Mouse (Mus musculus) CH12.LX (cell line): ENCODE data around the gene Map3k20. TPM values are rescaled to one million over a fixed set of nuclear protein-coding genes. Genes with fewer than 3 reads are reported as not detected.
A peak's percentile ranks its signal among the peaks of the same experiment; 100 is the strongest.

Experiments used
- DNase-seq: peaks from one replicate; pipeline ENCODE4 v3.0.0-alpha.2; 2013; ENCODE audit errors: extremely low read depth
- H3K27ac ChIP-seq: 2 replicates; pipeline ENCODE4 v1.5.1; 2012; ENCODE audit warnings: low read depth, mild to moderate bottlenecking, control low read depth, moderate library complexity; ENCODE audit not compliant: insufficient read depth
- H3K27me3 ChIP-seq: replicated peaks from 2 replicates; pipeline ENCODE3; 2012; ENCODE audit warnings: inconsistent platforms
- H3K36me3 ChIP-seq, 2 experiments: replicated peaks in 1 of 2; 2 replicates each; pipeline versions ENCODE3 to v1.6.1; 2012; ENCODE audit warnings: inconsistent platforms in 1 of 2, low read length in 1 of 2, mild to moderate bottlenecking in 1 of 2, mixed read lengths in 1 of 2, moderate library complexity in 1 of 2; ENCODE audit not compliant: control insufficient read depth in 1 of 2, insufficient read depth in 1 of 2
- H3K4me1 ChIP-seq, 2 experiments: 2 replicates each; pipeline ENCODE4 v1.6.1; 2012; ENCODE audit warnings: inconsistent platforms in 1 of 2, moderate library complexity in 1 of 2; ENCODE audit not compliant: insufficient read depth in 2 of 2, control insufficient read depth in 1 of 2
- H3K4me2 ChIP-seq: 2 replicates; pipeline ENCODE4 v1.6.1; 2012; ENCODE audit warnings: low read depth, mild to moderate bottlenecking, control low read depth; ENCODE audit not compliant: poor library complexity, insufficient read depth, severe bottlenecking
- H3K4me3 ChIP-seq, 3 experiments: fragments of 150-350 bp in 1 of 3; sonication (generic) in 1 of 3; replicated peaks in 1 of 3; 2 replicates each; pipeline versions ENCODE3 to v1.5.1; 2011 to 2012; ENCODE audit warnings: low read depth in 2 of 3, low read length in 2 of 3, mild to moderate bottlenecking in 2 of 3, moderate library complexity in 2 of 3, control low read depth in 1 of 3, improper control_type of control experiment in 1 of 3, inconsistent platforms in 1 of 3, mixed read lengths in 1 of 3; ENCODE audit not compliant: poor library complexity in 1 of 3
- H3K79me2 ChIP-seq: replicated peaks from 2 replicates; pipeline ENCODE4 v1.6.1; 2012; ENCODE audit warnings: mild to moderate bottlenecking, moderate library complexity; ENCODE audit not compliant: control insufficient read depth, poor library complexity, insufficient read depth, severe bottlenecking; ENCODE audit errors: extremely low read depth
- H3K9ac ChIP-seq: 2 replicates; pipeline ENCODE4 v1.6.1; 2012; ENCODE audit warnings: low read depth, mild to moderate bottlenecking, control low read depth, moderate library complexity; ENCODE audit not compliant: insufficient read depth
- H3K9me3 ChIP-seq: replicated peaks from 2 replicates; pipeline ENCODE3; 2012; ENCODE audit warnings: low read length, inconsistent platforms, mixed read lengths
- CHD1 ChIP-seq: IDR thresholded peaks from 2 replicates; pipeline ENCODE4 v1.6.1; 2012; ENCODE audit warnings: low read depth, low read length, improper control_type of control experiment, inconsistent platforms
- E2F4 ChIP-seq: IDR thresholded peaks from 2 replicates; pipeline ENCODE4 v1.6.1; 2011; ENCODE audit warnings: low read depth, low read length, improper control_type of control experiment; ENCODE audit not compliant: insufficient replicate concordance
- ELF1 ChIP-seq: IDR thresholded peaks from 2 replicates; pipeline ENCODE4 v1.6.1; 2014; ENCODE audit warnings: low read depth, mild to moderate bottlenecking, inconsistent platforms, low read length, improper control_type of control experiment
- EP300 ChIP-seq: IDR thresholded peaks from 2 replicates; pipeline ENCODE4 v1.6.1; 2011; ENCODE audit warnings: low read length, improper control_type of control experiment
- ETS1 ChIP-seq: conservative IDR thresholded peaks from 2 replicates; pipeline ENCODE4 v1.6.1; 2012; ENCODE audit warnings: low read depth, mild to moderate bottlenecking, inconsistent platforms, low read length, improper control_type of control experiment, moderate library complexity
- IRF4 ChIP-seq: IDR thresholded peaks from 2 replicates; pipeline ENCODE4 v1.6.1; 2014; ENCODE audit warnings: low read depth, mild to moderate bottlenecking, inconsistent platforms, low read length, improper control_type of control experiment
- JUN ChIP-seq: IDR thresholded peaks from 2 replicates; pipeline ENCODE4 v1.6.1; 2011; ENCODE audit warnings: low read depth, mild to moderate bottlenecking, low read length, improper control_type of control experiment, moderate library complexity; ENCODE audit not compliant: insufficient read depth
- JUND ChIP-seq: conservative IDR thresholded peaks from 2 replicates; pipeline ENCODE4 v1.6.1; 2011; ENCODE audit warnings: low read depth, low read length, improper control_type of control experiment
- KAT2A ChIP-seq: IDR thresholded peaks from 2 replicates; pipeline ENCODE4 v1.6.1; 2012; ENCODE audit warnings: low read length, improper control_type of control experiment, inconsistent platforms; ENCODE audit not compliant: insufficient replicate concordance
- MAFK ChIP-seq: IDR thresholded peaks from 2 replicates; pipeline ENCODE4 v1.6.1; 2011; ENCODE audit warnings: low read length, improper control_type of control experiment; ENCODE audit not compliant: insufficient replicate concordance
- MAX ChIP-seq: IDR thresholded peaks from 2 replicates; pipeline ENCODE4 v1.6.1; 2011; ENCODE audit warnings: low read length, improper control_type of control experiment
- MAZ ChIP-seq: IDR thresholded peaks from 2 replicates; pipeline ENCODE4 v1.6.1; 2012; ENCODE audit warnings: low read depth, mild to moderate bottlenecking, inconsistent platforms, low read length, improper control_type of control experiment, moderate library complexity
- MEF2A ChIP-seq: IDR thresholded peaks from 2 replicates; pipeline ENCODE4 v1.6.1; 2014; ENCODE audit warnings: low read depth, mild to moderate bottlenecking, inconsistent platforms, low read length, improper control_type of control experiment, borderline replicate concordance
- MXI1 ChIP-seq: IDR thresholded peaks from 2 replicates; pipeline ENCODE4 v1.6.1; 2011; ENCODE audit warnings: mild to moderate bottlenecking, low read depth, low read length, improper control_type of control experiment
- NELFE ChIP-seq: IDR thresholded peaks from 2 replicates; pipeline ENCODE4 v1.6.1; 2011; ENCODE audit warnings: low read depth, low read length, improper control_type of control experiment
- PAX5 ChIP-seq: IDR thresholded peaks from 2 replicates; pipeline ENCODE4 v1.6.1; 2012; ENCODE audit warnings: low read length, inconsistent platforms, mixed read lengths
- POLR2AphosphoS2 ChIP-seq: IDR thresholded peaks from 2 replicates; pipeline ENCODE4 v1.6.1; 2011; ENCODE audit warnings: low read depth, low read length, improper control_type of control experiment
- RAD21 ChIP-seq: IDR thresholded peaks from 2 replicates; pipeline ENCODE4 v1.6.1; 2011; ENCODE audit warnings: low read depth, mild to moderate bottlenecking, low read length, improper control_type of control experiment, moderate library complexity
- RCOR1 ChIP-seq: conservative IDR thresholded peaks from 2 replicates; pipeline ENCODE4 v1.6.1; 2012; ENCODE audit warnings: low read depth, mild to moderate bottlenecking, inconsistent platforms, low read length, improper control_type of control experiment
- SIN3A ChIP-seq: IDR thresholded peaks from 2 replicates; pipeline ENCODE4 v1.6.1; 2012; ENCODE audit warnings: low read length, improper control_type of control experiment, inconsistent platforms
- SMC3 ChIP-seq: IDR thresholded peaks from 2 replicates; pipeline ENCODE4 v1.6.1; 2011; ENCODE audit warnings: low read depth, low read length, improper control_type of control experiment
- TCF12 ChIP-seq: IDR thresholded peaks from 2 replicates; pipeline ENCODE4 v1.6.1; 2014; ENCODE audit warnings: low read depth, mild to moderate bottlenecking, inconsistent platforms, low read length, improper control_type of control experiment
- USF1 ChIP-seq: IDR thresholded peaks from 2 replicates; pipeline ENCODE4 v1.6.1; 2014; ENCODE audit warnings: low read depth, mild to moderate bottlenecking, inconsistent platforms, low read length, improper control_type of control experiment
- USF2 ChIP-seq: conservative IDR thresholded peaks from 2 replicates; pipeline ENCODE4 v1.6.1; 2011; ENCODE audit warnings: low read depth, low read length, improper control_type of control experiment
- ZC3H11A ChIP-seq: IDR thresholded peaks from 2 replicates; pipeline ENCODE4 v1.6.1; 2012; ENCODE audit warnings: low read depth, mild to moderate bottlenecking, inconsistent platforms, low read length, improper control_type of control experiment
- ZKSCAN1 ChIP-seq: IDR thresholded peaks from 2 replicates; pipeline ENCODE4 v1.6.1; 2012; ENCODE audit warnings: low read depth, inconsistent platforms, low read length, improper control_type of control experiment, borderline replicate concordance
- ZMIZ1 ChIP-seq: IDR thresholded peaks from 2 replicates; pipeline ENCODE4 v1.6.1; 2012; ENCODE audit warnings: low read depth, mild to moderate bottlenecking, inconsistent platforms, low read length, improper control_type of control experiment
- dilution Hi-C: fragments of 300-500 bp; cut with MboI; formaldehyde crosslinking; loops from 2 replicates; pipeline ENCODE4 v1.14.3; 2020; ENCODE audit warnings: low sequenced_read_pairs; ENCODE audit not compliant: extremely low pct_unique_long_range_greater_than_20kb, extremely low pct_ligation_motif_present
- in situ Hi-C: fragments of 300-500 bp; cut with MboI; formaldehyde crosslinking; loops from 3 replicates; pipeline ENCODE4 v1.14.3; 2019; ENCODE audit warnings: low sequenced_read_pairs, low pct_ligation_motif_present, low pct_unique_long_range_greater_than_20kb, mixed read lengths
- polyA plus RNA-seq: library from polyadenylated mRNA; unstranded; fragments of >175 nt; gene quantifications from 2 replicates; pipeline ENCODE4 v1.2.1, GENCODE M21; 2012; ENCODE audit warnings: low read depth; ENCODE audit not compliant: insufficient read length
- total RNA-seq, 2 experiments: library from RNA; depleted of rRNA; stranded (reverse); fragments of 300-350 nt in 1 of 2; fragments of >200 nt in 1 of 2; gene quantifications; 2 replicates each; pipeline ENCODE4 v1.2.3; 2012 to 2014

Gene Map3k20
- total and polyA plus RNA-seq, 3 experiments = 4.1 to 6.6 (median 6.1) TPM

GRCm38 (mm10) chr2:72267390-72267789 lies 18.0 kb upstream of the Map3k20 start (continued):
- TF ChIP-seq TCF12 = no peak
- no peak for TF ChIP-seq CHD1
- TF ChIP-seq MAX = no peak

- DNase-seq = peak; percentile 48
- Histone ChIP-seq H3K36me3 (no peaks in the 10 kb centered on the region), H3K4me1 (peaks cover 6 to 11% of the 10 kb centered on the region in 2 experiments), H3K27me3 (no peaks in the 10 kb centered on the region), H3K4me2 (no peak overlapping the region), H3K79me2 (no peaks in the 10 kb centered on the region), H3K9me3 (peaks cover 4% of the 10 kb centered on the region), H3K9ac (no peak overlapping the region), H3K27ac (no peak overlapping the region), H3K4me3 (no peak overlapping the region)
- dilution Hi-C loops = no loop called here
- in situ Hi-C loops = no loop called here
- peak; percentile 43; the same call in 1 of the 2 replicates for TF ChIP-seq ETS1
- TF ChIP-seq USF2 = no peak
- peak; percentile 93 for TF ChIP-seq MEF2A
Observed at GRCm38 (mm10) chr2:72269651-72270341, 15.6 kb upstream of the Map3k20 start.

- in situ Hi-C loops = no loop called here
- TF ChIP-seq NELFE = no peak
- TF ChIP-seq POLR2AphosphoS2 = no peak
- TF ChIP-seq KAT2A = no peak
- TF ChIP-seq RCOR1 = no peak
- 0 out of 2 replicates have a peak, but pooled peaks have one; percentile 27 for TF ChIP-seq SIN3A
- TF ChIP-seq ZKSCAN1 = no peak
- no peak for TF ChIP-seq MXI1
- TF ChIP-seq ZMIZ1 = no peak
- no peak for TF ChIP-seq USF1
- TF ChIP-seq TCF12 = peak; percentile 29; the same call in 1 of the 2 replicates
- TF ChIP-seq PAX5 = no peak
- peak; percentile 53; the same call in 1 of the 2 replicates for TF ChIP-seq IRF4
- TF ChIP-seq ETS1 = peak; percentile 65
- no peak for TF ChIP-seq ZC3H11A
- TF ChIP-seq E2F4 = no peak
- 0 out of 2 replicates have a peak, but pooled peaks have one; percentile 18 for TF ChIP-seq JUND
- no peak for TF ChIP-seq MEF2A
- TF ChIP-seq SMC3 = no peak
- no peak for TF ChIP-seq MAZ
- TF ChIP-seq JUN = peak; percentile 29; the same call in 1 of the 2 replicates
- TF ChIP-seq RAD21 = no peak
- no peak for TF ChIP-seq ELF1
- TF ChIP-seq MAFK = no peak
- peak; percentile 60 for TF ChIP-seq EP300
Observed at GRCm38 (mm10) chr2:72278247-72278873, 7.1 kb upstream of the Map3k20 start.

More at GRCm38 (mm10) chr2:72278247-72278873, 7.1 kb upstream of the Map3k20 start:
- no peaks in the 10 kb centered on the region for H3K79me2 ChIP-seq
- H3K36me3 ChIP-seq = no peaks in the 10 kb centered on the region
- H3K27me3 ChIP-seq = no peaks in the 10 kb centered on the region
- H3K4me3 ChIP-seq = no peak overlapping the region
- no peak overlapping the region for H3K27ac ChIP-seq
- H3K9me3 ChIP-seq = no peaks in the 10 kb centered on the region
- peaks cover 0 to 14% of the 10 kb centered on the region in 2 experiments; a peak in 2 of 4 replicates for H3K4me1 ChIP-seq
- dilution Hi-C loops = no loop called here
- DNase-seq = peak; percentile 31
- H3K9ac ChIP-seq = no peak overlapping the region
- no peak overlapping the region for H3K4me2 ChIP-seq
